14 mouse cellular contexts compared by ENCODE assay signal in genomic region chr17:30075896-30076295, GRCm38 (mm10).
"Had no signal": no experiment of that assay in that cellular context is flagged by ENCODE, and none has a peak within 500 bp of the region (broad histone marks: within the 10 kb centered on the region; RNA-seq: fewer than 3 reads in every experiment).

No protein-coding gene starts in this region.

- H3K9me3 ChIP-seq: limb, embryonic 10.5 days; liver, embryonic 15.5 days; megakaryocyte, embryonic 14.5 days; midbrain, embryonic 12.5 days had no signal

- H3K36me3 ChIP-seq: liver, embryonic 15.5 days had no signal

- H3K9ac ChIP-seq: liver, embryonic 15.5 days; midbrain, embryonic 12.5 days had no signal

- H3K27ac ChIP-seq: left cerebral cortex, adult 2 months; limb, embryonic 10.5 days; liver, embryonic 15.5 days; macrophage; midbrain, embryonic 12.5 days had no signal

- H3K4me2 ChIP-seq: liver, embryonic 11.5 days; liver, embryonic 15.5 days; midbrain, embryonic 12.5 days had no signal

- H3K27me3 ChIP-seq: liver, embryonic 15.5 days; megakaryocyte, embryonic 14.5 days; midbrain, embryonic 12.5 days had no signal

- DNase-seq: kidney, adult 18-20 months; kidney, postnatal 10 days; kidney, postnatal 4 days; lung, adult 2 months; lung, postnatal 10 days; thymus, adult 2 months; thymus, postnatal 25 days had no signal

- H3K4me3 ChIP-seq: left cerebral cortex, adult 2 months; limb, embryonic 10.5 days; liver, embryonic 15.5 days; megakaryocyte, embryonic 14.5 days; midbrain, embryonic 12.5 days had no signal
